Comparison of ENCODE assay signal across 8 mouse cellular contexts in the genomic region with DNA sequence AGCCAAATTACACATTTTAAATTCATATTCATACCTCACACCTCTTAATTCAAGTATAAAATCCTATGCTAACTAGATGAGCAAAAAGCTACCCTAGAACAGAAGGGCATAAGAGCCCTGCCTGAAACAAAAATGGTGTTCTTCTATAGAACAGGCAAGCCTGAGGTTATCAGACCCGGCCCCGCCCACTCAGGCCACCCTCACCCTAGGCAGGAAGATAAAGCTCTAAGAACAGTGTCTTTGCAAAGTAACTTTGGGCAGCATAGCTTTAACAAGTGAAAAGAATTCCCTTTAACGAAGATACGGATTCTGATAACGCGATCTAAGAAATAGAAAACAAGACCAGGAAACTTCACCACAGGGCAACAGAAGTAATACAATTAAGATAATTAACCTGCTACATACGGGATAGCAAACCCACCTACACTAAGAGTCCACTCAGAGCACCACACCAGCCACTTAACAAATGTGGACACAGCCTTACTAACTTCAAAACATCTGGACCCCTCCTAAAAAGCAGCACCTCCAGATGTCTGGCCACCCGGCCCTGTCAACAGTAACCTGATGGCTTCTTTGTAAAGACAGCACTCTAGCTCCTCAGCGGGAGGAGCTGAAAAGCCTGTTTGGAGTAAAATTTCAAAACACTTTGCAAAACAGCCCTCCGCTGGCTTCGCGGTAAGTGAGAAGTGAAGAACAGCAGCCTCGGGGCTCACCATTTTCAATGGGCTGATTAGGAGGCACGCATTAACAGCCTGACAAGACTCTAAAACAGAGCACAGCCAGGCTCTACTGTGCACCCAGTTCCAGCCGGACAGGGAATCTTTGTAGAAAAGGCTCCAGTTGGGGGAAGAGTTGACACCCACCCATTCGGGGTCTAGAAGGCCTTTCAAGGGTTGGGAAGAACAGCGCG. TPM values are rescaled to one million over a fixed set of nuclear protein-coding genes. Genes with fewer than 3 reads are reported as not detected.
A peak's percentile ranks its signal among the peaks of the same experiment; 100 is the strongest.
DNase-seq lines count a peak whose midpoint lies in the region; ATAC-seq and TF ChIP-seq lines count a peak whose summit lies in the region.

No protein-coding gene starts in this region.

- ATAC-seq in heart, postnatal 0 days (ENCODE audit: insufficient read depth, low read depth) = peak; percentile 7

- no peaks in the 10 kb centered on the region; the same call in 1 of the 2 replicates for H3K36me3 ChIP-seq in heart, postnatal 0 days (replicated peaks; ENCODE audit: control insufficient read depth, insufficient read depth, low read length)

- H3K9ac ChIP-seq in heart, postnatal 0 days (replicated peaks; ENCODE audit: low read depth, low read length) = peak overlapping the region; percentile 61

- TF ChIP-seq EP300 in heart, postnatal 0 days (IDR thresholded peaks at IDR 0.05; ENCODE audit: low read depth) = no peak

- H3K27ac ChIP-seq in heart, postnatal 0 days (ENCODE audit: low read depth) = peak overlapping the region; percentile 77

- peak overlapping the region; percentile 90 for H3K4me2 ChIP-seq in heart, postnatal 0 days (ENCODE audit: low read depth, low read length)

- TF ChIP-seq CTCF in heart, postnatal 0 days (IDR thresholded peaks at IDR 0.05; ENCODE audit: low read depth) = no peak

- 4% methylated on average over 18 of the region's 18 CpGs for WGBS in heart, postnatal 0 days

- peak; percentile 42 to 73 for DNase-seq in adrenal gland, adult (ENCODE audit: inconsistent age in 2 of 2, low spot score in 1 of 2)
- DNase-seq in adrenal gland, postnatal 4 days (ENCODE audit: low spot score in 2 of 2) = no peak
- peak; percentile 58 for DNase-seq in CD4-positive, CD25-positive, alpha-beta regulatory T cell, adult 2 months (ENCODE audit: low read depth, low spot score)
- DNase-seq in embryo, embryonic 10 days (ENCODE audit: low spot score) = peak; percentile 55
- DNase-seq in heart, postnatal 0 days (ENCODE audit: low spot score) = no peak
- peak; percentile 93 for DNase-seq in liver
- DNase-seq in naive thymus-derived CD4-positive, alpha-beta T cell, adult 2 months (ENCODE audit: low read depth) = peak; percentile 49
- no peak for DNase-seq in layer of hippocampus, postnatal 36 days

- peak overlapping the region; percentile 68 for H3K4me3 ChIP-seq in heart, postnatal 0 days (ENCODE audit: low read depth, low read length)

- H3K4me1 ChIP-seq in heart, postnatal 0 days (ENCODE audit: control insufficient read depth, insufficient read depth) = peaks cover 21% of the 10 kb centered on the region; the same call in 1 of the 2 replicates

- no peaks in the 10 kb centered on the region for H3K9me3 ChIP-seq in heart, postnatal 0 days (replicated peaks; ENCODE audit: control insufficient read depth, low read length)

- H3K27me3 ChIP-seq in heart, postnatal 0 days (ENCODE audit: control insufficient read depth, insufficient read depth, low read length) = no peaks in the 10 kb centered on the region

RNA-seq across cellular contexts. Expression of gene Rpia, which starts 0.9 kb away (rescaled TPM):
- 10 to 100 TPM; 24.7 to 26.1 TPM for total RNA-seq in adrenal gland, postnatal 4 days (2021)
- 3.2 and 4.9 TPM in 2 replicates for total RNA-seq in heart, postnatal 0 days (2014; rRNA removed; ENCODE audit: low replicate concordance)
- 0.87 and 0.92 TPM in 2 replicates for polyA plus RNA-seq in heart, postnatal 0 days (2015; fragmentation: Nextera tagmentation; extraction: Ambion mirVana)
- total RNA-seq in layer of hippocampus, postnatal 36 days (2021) = 10 to 100 TPM; 11.7 to 13.0 TPM

RNA-seq across cellular contexts. Expression of gene Eif2ak3, which starts 53.2 kb away (rescaled TPM):
- 10 to 100 TPM; 22.6 to 24.0 TPM for total RNA-seq in adrenal gland, postnatal 4 days (2021)
- 16.6 and 20.4 TPM in 2 replicates for total RNA-seq in heart, postnatal 0 days (2014; rRNA removed; ENCODE audit: low replicate concordance)
- 3.6 and 3.7 TPM in 2 replicates for polyA plus RNA-seq in heart, postnatal 0 days (2015; fragmentation: Nextera tagmentation; extraction: Ambion mirVana)
- 10 to 100 TPM; 22.0 to 24.8 TPM for total RNA-seq in layer of hippocampus, postnatal 36 days (2021)

Comparison
In these comparisons a context has a peak if more than half of its experiments do, and no peak if none do; other contexts are left out.
1. DNase-seq: peak in adrenal gland, adult (2 of 2), CD4-positive, CD25-positive, alpha-beta regulatory T cell, adult 2 months (single experiment), embryo, embryonic 10 days (single experiment), liver (single experiment) and naive thymus-derived CD4-positive, alpha-beta T cell, adult 2 months (single experiment); none in adrenal gland, postnatal 4 days (0 of 2), heart, postnatal 0 days (single experiment) and layer of hippocampus, postnatal 36 days (0 of 2).